Mouse (Mus musculus) CH12.LX (cell line): ENCODE data around the gene Aff3.

Source experiments
- CHD2 ChIP-seq: IDR thresholded peaks from 2 replicates; pipeline ENCODE4 v1.6.1; 2011; ENCODE audit warnings: low read length, improper control_type of control experiment
- CTCF ChIP-seq, 2 experiments: IDR thresholded peaks in 1 of 2; conservative IDR thresholded peaks in 1 of 2; 2 replicates each; pipeline ENCODE4 v1.5.1; 2011 to 2012; ENCODE audit warnings: low read depth in 2 of 2, low read length in 2 of 2, improper control_type of control experiment in 1 of 2, inconsistent platforms in 1 of 2, mild to moderate bottlenecking in 1 of 2, moderate library complexity in 1 of 2
- HCFC1 ChIP-seq: IDR thresholded peaks from 2 replicates; pipeline ENCODE4 v1.6.1; 2012; ENCODE audit warnings: low read depth, mild to moderate bottlenecking, inconsistent platforms, low read length, improper control_type of control experiment
- IRF4 ChIP-seq: IDR thresholded peaks from 2 replicates; pipeline ENCODE4 v1.6.1; 2014; ENCODE audit warnings: low read depth, mild to moderate bottlenecking, inconsistent platforms, low read length, improper control_type of control experiment
- POLR2A ChIP-seq: IDR thresholded peaks from 2 replicates; pipeline ENCODE4 v1.6.1; 2011; ENCODE audit warnings: low read depth, mild to moderate bottlenecking, improper control_type of control experiment, low read length
- TBP ChIP-seq: conservative IDR thresholded peaks from 2 replicates; pipeline ENCODE4 v1.6.1; 2011; ENCODE audit warnings: low read depth, low read length, improper control_type of control experiment
- UBTF ChIP-seq: IDR thresholded peaks from 2 replicates; pipeline ENCODE4 v1.6.1; 2012; ENCODE audit warnings: low read depth, mild to moderate bottlenecking, inconsistent platforms, low read length, improper control_type of control experiment, moderate library complexity

- TF ChIP-seq HCFC1, result no peak
- TF ChIP-seq CTCF (conservative IDR thresholded peaks at IDR 0.05 in 1 of 2, IDR thresholded peaks at IDR 0.05 in 1 of 2; ENCODE audit: low read depth in 2 of 2, low read length in 2 of 2), result no peak
- TF ChIP-seq UBTF, result no peak
- TF ChIP-seq POLR2A, result no peak
- TF ChIP-seq TBP, result no peak
- no peak for TF ChIP-seq CHD2
- no peak for TF ChIP-seq IRF4
Observed at GRCm38 (mm10) chr1:38252031-38252765, 412.6 kb downstream of the Aff3 start.
